Mouse (Mus musculus) limb, embryonic 14.5 days (tissue): Measurements from ENCODE around the gene Gm17087. TPM values are rescaled to one million over a fixed set of nuclear protein-coding genes. Genes with fewer than 3 reads are reported as not detected.

Experiments used
- ATAC-seq: fragments of 200-750 bp; cut with Nextera tagmentation; 2 replicates; pipeline ENCODE4 v1.8.0; 2017; ENCODE audit warnings: low read depth, moderate number of reproducible peaks, moderate TSS enrichment; ENCODE audit not compliant: low FRiP score
- DNase-seq: peaks from one replicate; pipeline ENCODE4 v3.0.0-alpha.2; 2015; ENCODE audit warnings: low spot score
- H3K27ac ChIP-seq: fragments of 300-500 bp; sonication (generic); replicated peaks from 2 replicates; pipeline ENCODE4 v1.5.1; 2014; ENCODE audit warnings: low read depth, mild to moderate bottlenecking, low read length, moderate library complexity, mixed read lengths
- H3K27me3 ChIP-seq: fragments of 300-500 bp; sonication (generic); 2 replicates; pipeline ENCODE4 v1.6.1; 2014; ENCODE audit warnings: low read length, mixed read lengths; ENCODE audit not compliant: control insufficient read depth, insufficient read depth
- H3K36me3 ChIP-seq: fragments of 300-500 bp; sonication (generic); 2 replicates; pipeline ENCODE4 v1.6.1; 2014; ENCODE audit warnings: mild to moderate bottlenecking, low read length, moderate library complexity, mixed read lengths; ENCODE audit not compliant: control insufficient read depth, insufficient read depth
- H3K4me1 ChIP-seq: fragments of 300-500 bp; sonication (generic); 2 replicates; pipeline ENCODE4 v1.6.1; 2014; ENCODE audit warnings: antibody characterized with exemption, low read length, mixed read lengths; ENCODE audit not compliant: control insufficient read depth, insufficient read depth
- H3K4me2 ChIP-seq: fragments of 300-500 bp; sonication (generic); replicated peaks from 2 replicates; pipeline ENCODE4 v1.6.1; 2014; ENCODE audit warnings: low read depth, mild to moderate bottlenecking, low read length, moderate library complexity; ENCODE audit not compliant: severe bottlenecking
- H3K4me3 ChIP-seq: fragments of 300-500 bp; sonication (generic); replicated peaks from 2 replicates; pipeline ENCODE4 v1.5.1; 2014; ENCODE audit warnings: low read length
- H3K9ac ChIP-seq: fragments of 300-500 bp; sonication (generic); 2 replicates; pipeline ENCODE4 v1.6.1; 2014; ENCODE audit warnings: mild to moderate bottlenecking, low read depth, low read length, moderate library complexity; ENCODE audit not compliant: severe bottlenecking
- H3K9me3 ChIP-seq: fragments of 300-500 bp; sonication (generic); 2 replicates; pipeline ENCODE4 v1.6.1; 2016; ENCODE audit warnings: low read length; ENCODE audit not compliant: control insufficient read depth
- POLR2A ChIP-seq: fragments of 200-500 bp; IDR thresholded peaks from 2 replicates; pipeline ENCODE4 v1.8.0; 2012; ENCODE audit warnings: inconsistent platforms, mild to moderate bottlenecking, moderate library complexity, borderline replicate concordance; ENCODE audit not compliant: insufficient read depth, insufficient read length; ENCODE audit errors: extremely low read depth
- WGBS: fragments of 180-500 bp; shearing (Covaris S2); extraction: QIAGEN DNeasy Blood & Tissue Kit; methylation state at CpG from one replicate; pipeline ENCODE4 v1.1.7; 2014; 5-methylcytosine and 5-hydroxymethylcytosine counted together
- polyA plus RNA-seq, 2 experiments: library from polyadenylated mRNA; depleted of rRNA in 1 of 2; stranded (reverse) in 1 of 2; unstranded in 1 of 2; fragments of >200 nt; fragmentation: Nextera tagmentation in 1 of 2; extraction: Ambion mirVana in 1 of 2; gene quantifications; 2 replicates each; pipeline versions ENCODE4 v1.2.1 to v1.2.3; 2012 to 2014

Gene Gm17087
- polyA plus RNA-seq, 2 experiments, result not detected

GRCm38 (mm10) chr17:8573542-8574260 is 7.0 kb upstream of the Gm17087 start:
- Histone ChIP-seq H3K27ac (no peak overlapping the region), H3K4me1 (no peaks in the 10 kb centered on the region), H3K9ac (no peak overlapping the region), H3K4me3 (no peak overlapping the region), H3K36me3 (no peaks in the 10 kb centered on the region), H3K9me3 (no peaks in the 10 kb centered on the region), H3K27me3 (no peaks in the 10 kb centered on the region), H3K4me2 (no peak overlapping the region)
- no peak for TF ChIP-seq POLR2A
- no peak for DNase-seq
- WGBS, result 76% methylated on average over 8 of the region's 8 CpGs
- no peak for ATAC-seq

GRCm38 (mm10) chr17:8562886-8563280 is 3.9 kb downstream of the Gm17087 start:
- H3K4me2 ChIP-seq, result no peak overlapping the region
- no peaks in the 10 kb centered on the region for H3K9me3 ChIP-seq
- no peaks in the 10 kb centered on the region for H3K36me3 ChIP-seq
- no peak for TF ChIP-seq POLR2A
- DNase-seq, result no peak
- no peak for ATAC-seq
- no peak overlapping the region for H3K9ac ChIP-seq
- no peak overlapping the region for H3K27ac ChIP-seq
- no peaks in the 10 kb centered on the region for H3K27me3 ChIP-seq
- no peaks in the 10 kb centered on the region for H3K4me1 ChIP-seq
- no peak overlapping the region for H3K4me3 ChIP-seq
- 59% methylated on average over 1 of the region's 1 CpGs for WGBS

GRCm38 (mm10) chr17:8562101-8562885 is 4.5 kb downstream of the Gm17087 start:
- H3K27me3 ChIP-seq, result no peaks in the 10 kb centered on the region
- 89% methylated on average over 14 of the region's 14 CpGs for WGBS
- H3K4me3 ChIP-seq, result no peak overlapping the region
- no peak for TF ChIP-seq POLR2A
- H3K9me3 ChIP-seq, result no peaks in the 10 kb centered on the region
- no peaks in the 10 kb centered on the region for H3K36me3 ChIP-seq
- ATAC-seq (no peak), DNase-seq (no peak)
- H3K9ac ChIP-seq, result no peak overlapping the region
- no peak overlapping the region for H3K27ac ChIP-seq
- H3K4me2 ChIP-seq, result no peak overlapping the region
- no peaks in the 10 kb centered on the region for H3K4me1 ChIP-seq

- Histone ChIP-seq H3K4me3 (no peak overlapping the region), H3K27ac (no peak overlapping the region), H3K9me3 (no peaks in the 10 kb centered on the region), H3K27me3 (no peaks in the 10 kb centered on the region), H3K4me2 (no peak overlapping the region), H3K9ac (no peak overlapping the region), H3K36me3 (no peaks in the 10 kb centered on the region), H3K4me1 (no peaks in the 10 kb centered on the region)
- TF ChIP-seq POLR2A, result no peak
- WGBS, result 78% methylated on average over 8 of the region's 8 CpGs
- DNase-seq (no peak), ATAC-seq (no peak)
These were observed 8.8 kb downstream of the Gm17087 start for GRCm38 (mm10) chr17:8557926-8558325.

GRCm38 (mm10) chr17:8556223-8556622 is 10.5 kb downstream of the Gm17087 start:
- Histone ChIP-seq H3K4me1 (no peaks in the 10 kb centered on the region), H3K9me3 (no peaks in the 10 kb centered on the region), H3K27ac (no peak overlapping the region), H3K4me3 (no peak overlapping the region), H3K36me3 (no peaks in the 10 kb centered on the region), H3K9ac (no peak overlapping the region), H3K4me2 (no peak overlapping the region), H3K27me3 (no peaks in the 10 kb centered on the region)
- ATAC-seq (no peak), DNase-seq (no peak)
- no peak for TF ChIP-seq POLR2A
- 78% methylated on average over 6 of the region's 6 CpGs for WGBS
